Mouse (Mus musculus) frontal cortex, postnatal 36 days (tissue): ENCODE data around the gene Oser1.

Experiments
- DNase-seq, 2 experiments: peaks; one replicate each; pipeline ENCODE4 v3.0.0; 2022; ENCODE audit warnings: low spot score in 2 of 2

The Oser1 gene

DNA sequence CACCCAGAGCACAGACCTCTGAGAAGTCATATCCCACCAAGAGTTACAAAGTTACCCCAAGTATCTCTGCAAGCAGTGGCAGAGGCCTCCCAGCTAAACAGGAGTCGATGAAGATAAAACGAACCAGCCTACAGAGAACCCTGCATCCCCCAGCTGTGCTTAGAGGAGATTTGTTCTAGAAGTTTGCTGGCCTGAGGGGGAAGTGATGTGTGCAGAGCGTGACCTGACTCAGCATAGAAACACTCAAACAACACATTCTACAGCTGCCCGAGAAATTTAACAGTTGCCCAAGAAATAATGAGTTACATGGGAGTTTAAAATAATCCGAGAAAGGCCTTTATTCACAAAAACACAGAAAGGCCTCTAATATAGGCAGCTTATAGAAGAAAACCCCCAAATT lies 65.8 kb downstream of the Oser1 start:
- no peak for DNase-seq

DNA sequence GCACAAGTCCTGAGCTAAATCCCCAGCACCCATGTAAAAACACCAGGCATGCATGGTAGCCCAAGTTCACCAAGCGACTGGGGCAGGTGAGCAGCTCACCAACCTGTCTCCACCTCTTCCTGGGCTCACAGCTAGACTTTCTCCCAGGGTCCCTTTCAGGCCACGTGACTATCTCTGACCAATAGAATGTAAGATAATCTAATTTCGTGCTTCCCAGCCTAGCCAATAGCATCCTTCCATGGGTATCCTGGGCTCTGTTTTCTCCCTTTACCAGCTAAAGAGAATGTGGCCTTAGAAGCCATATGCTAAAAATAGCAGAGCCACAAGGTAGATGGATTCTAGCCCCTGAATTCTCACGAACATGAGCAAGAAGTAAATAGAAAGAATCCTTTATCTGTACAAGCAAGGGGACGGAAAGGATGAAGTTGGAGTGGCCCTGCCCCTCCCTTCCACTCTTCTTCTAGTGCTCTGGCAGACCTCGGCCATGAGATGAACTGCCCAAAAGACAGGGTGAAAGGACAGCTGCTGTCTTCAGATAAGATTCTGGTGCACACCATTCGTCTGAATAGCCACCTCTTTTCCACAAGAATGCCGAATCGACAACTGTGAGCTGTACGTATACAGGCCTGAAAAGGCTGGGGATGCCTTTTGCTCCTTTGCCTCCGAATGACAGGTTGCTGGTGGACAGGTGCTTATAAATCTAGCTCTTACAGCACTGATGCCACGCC lies 68.2 kb downstream of the Oser1 start:
- no peak for DNase-seq
